Mouse (Mus musculus) spleen, adult 2 months (tissue): ENCODE data around the gene Ifnk.

Experiments
- CTCF ChIP-seq: fragments of 200-500 bp; IDR thresholded peaks from 2 replicates; pipeline ENCODE4 v1.5.1; 2011; ENCODE audit warnings: mild to moderate bottlenecking, inconsistent platforms; ENCODE audit not compliant: insufficient read depth, insufficient read length, insufficient replicate concordance; ENCODE audit errors: extremely low read depth
- POLR2A ChIP-seq: fragments of 200-500 bp; IDR thresholded peaks from 2 replicates; pipeline ENCODE4 v1.6.1; 2011; ENCODE audit warnings: low read depth, low read length, inconsistent platforms

GRCm38 (mm10) chr4:35165947-35166346, 14.1 kb downstream of the Ifnk start:
- no peak for TF ChIP-seq POLR2A
- TF ChIP-seq CTCF: no peak
